Mouse (Mus musculus) heart, postnatal 0 days (tissue): Measurements from ENCODE around the gene Gm10320. TPM values are rescaled to one million over a fixed set of nuclear protein-coding genes. Genes with fewer than 3 reads are reported as not detected.

Source experiments
- ATAC-seq: fragments of 200-750 bp; cut with Nextera tagmentation; 2 replicates; pipeline ENCODE4 v1.8.0; 2017; ENCODE audit warnings: low read depth, moderate number of reproducible peaks, moderate library complexity; ENCODE audit not compliant: insufficient read depth
- DNase-seq: peaks from one replicate; pipeline ENCODE4 v3.0.0-alpha.2; 2016; ENCODE audit warnings: low spot score
- H3K27ac ChIP-seq: fragments of 300-500 bp; sonication (generic); 2 replicates; pipeline ENCODE4 v1.5.1; 2014; ENCODE audit warnings: low read depth, mild to moderate bottlenecking
- H3K27me3 ChIP-seq: fragments of 300-500 bp; sonication (generic); 2 replicates; pipeline ENCODE4 v1.6.1; 2014; ENCODE audit warnings: low read length, mixed read lengths; ENCODE audit not compliant: control insufficient read depth, insufficient read depth
- H3K36me3 ChIP-seq: fragments of 300-500 bp; sonication (generic); replicated peaks from 2 replicates; pipeline ENCODE4 v1.6.1; 2014; ENCODE audit warnings: low read length, mixed read lengths; ENCODE audit not compliant: control insufficient read depth, insufficient read depth
- H3K4me1 ChIP-seq: fragments of 300-500 bp; sonication (generic); 2 replicates; pipeline ENCODE4 v1.6.1; 2014; ENCODE audit warnings: antibody characterized with exemption; ENCODE audit not compliant: control insufficient read depth, insufficient read depth
- H3K4me2 ChIP-seq: fragments of 300-500 bp; sonication (generic); 2 replicates; pipeline ENCODE4 v1.6.1; 2014; ENCODE audit warnings: low read depth, mild to moderate bottlenecking, low read length, moderate library complexity
- H3K4me3 ChIP-seq: fragments of 300-500 bp; sonication (generic); 2 replicates; pipeline ENCODE4 v1.5.1; 2014; ENCODE audit warnings: low read depth, low read length
- H3K9ac ChIP-seq: fragments of 300-500 bp; sonication (generic); replicated peaks from 2 replicates; pipeline ENCODE4 v1.6.1; 2014; ENCODE audit warnings: low read depth, low read length, mixed read lengths
- H3K9me3 ChIP-seq: fragments of 300-500 bp; sonication (generic); replicated peaks from 2 replicates; pipeline ENCODE4 v1.6.1; 2016; ENCODE audit warnings: low read length; ENCODE audit not compliant: control insufficient read depth
- CTCF ChIP-seq: IDR thresholded peaks from 2 replicates; pipeline ENCODE4 v1.5.1; 2016; ENCODE audit warnings: antibody characterized with exemption, control low read depth, low read depth
- EP300 ChIP-seq: IDR thresholded peaks from 2 replicates; pipeline ENCODE4 v1.6.1; 2016; ENCODE audit warnings: antibody characterized with exemption, low read depth
- WGBS: fragments of 180-500 bp; shearing (Covaris S2); extraction: QIAGEN DNeasy Blood & Tissue Kit; methylation state at CpG from one replicate; pipeline ENCODE4 v1.1.7; 2014; 5-methylcytosine and 5-hydroxymethylcytosine counted together
- polyA plus RNA-seq: library from polyadenylated mRNA; unstranded; fragments of >200 nt; fragmentation: Nextera tagmentation; extraction: Ambion mirVana; gene quantifications from 2 replicates; pipeline ENCODE4 v1.2.1, GENCODE M21; 2015
- total RNA-seq: library from RNA; depleted of rRNA; stranded (reverse); fragments of >200 nt; gene quantifications from 2 replicates; pipeline ENCODE4 v1.2.3, GENCODE M21; 2014; ENCODE audit warnings: low replicate concordance

The Gm10320 gene
- total and polyA plus RNA-seq, 2 experiments from 2014 or later: 0.66 TPM; not detected in 1

GRCm38 (mm10) chr13:98486726-98487125 is 5.1 kb downstream of the Gm10320 start:
- H3K27me3 ChIP-seq: no peaks in the 10 kb centered on the region
- no peak overlapping the region for H3K9ac ChIP-seq
- H3K36me3 ChIP-seq: no peaks in the 10 kb centered on the region
- no peak for TF ChIP-seq CTCF
- no peak for TF ChIP-seq EP300
- no peaks in the 10 kb centered on the region for H3K9me3 ChIP-seq
- WGBS: 73% methylated on average over 6 of the region's 6 CpGs
- H3K4me1 ChIP-seq: no peaks in the 10 kb centered on the region
- no peak overlapping the region for H3K4me3 ChIP-seq
- no peak for DNase-seq
- no peak overlapping the region for H3K4me2 ChIP-seq
- no peak overlapping the region for H3K27ac ChIP-seq
- ATAC-seq: no peak

- TF ChIP-seq EP300 (no peak), CTCF (no peak)
- WGBS: 55% methylated on average over 3 of the region's 3 CpGs
- Histone ChIP-seq H3K4me2 (no peak overlapping the region), H3K27ac (no peak overlapping the region), H3K36me3 (no peaks in the 10 kb centered on the region), H3K9ac (no peak overlapping the region), H3K4me1 (no peaks in the 10 kb centered on the region), H3K4me3 (no peak overlapping the region), H3K9me3 (no peaks in the 10 kb centered on the region), H3K27me3 (no peaks in the 10 kb centered on the region)
- no peak for ATAC-seq
- no peak for DNase-seq
Measured at GRCm38 (mm10) chr13:98486161-98486560, 5.6 kb downstream of the Gm10320 start.

GRCm38 (mm10) chr13:98485440-98485839 is 6.4 kb downstream of the Gm10320 start:
- no peak for ATAC-seq
- H3K36me3 ChIP-seq: no peaks in the 10 kb centered on the region
- DNase-seq: no peak
- H3K4me2 ChIP-seq: no peak overlapping the region
- TF ChIP-seq EP300 (no peak), CTCF (no peak)
- no peak overlapping the region for H3K27ac ChIP-seq
- H3K9me3 ChIP-seq: no peaks in the 10 kb centered on the region
- 80% methylated on average over 5 of the region's 5 CpGs for WGBS
- no peak overlapping the region for H3K9ac ChIP-seq
- no peaks in the 10 kb centered on the region for H3K27me3 ChIP-seq
- no peak overlapping the region for H3K4me3 ChIP-seq
- no peaks in the 10 kb centered on the region for H3K4me1 ChIP-seq

- Histone ChIP-seq H3K4me1 (no peaks in the 10 kb centered on the region), H3K4me3 (no peak overlapping the region), H3K9ac (no peak overlapping the region), H3K36me3 (no peaks in the 10 kb centered on the region), H3K4me2 (no peak overlapping the region), H3K27ac (no peak overlapping the region), H3K9me3 (no peaks in the 10 kb centered on the region), H3K27me3 (no peaks in the 10 kb centered on the region)
- no peak for DNase-seq
- no peak for ATAC-seq
- TF ChIP-seq EP300 (no peak), CTCF (no peak)
- WGBS: 26% methylated on average over 3 of the region's 3 CpGs
Measured at GRCm38 (mm10) chr13:98477991-98478390, 13.8 kb downstream of the Gm10320 start.

GRCm38 (mm10) chr13:98476839-98477495 is 14.8 kb downstream of the Gm10320 start:
- no peak overlapping the region for H3K27ac ChIP-seq
- no peak overlapping the region for H3K4me2 ChIP-seq
- TF ChIP-seq EP300 (no peak), CTCF (no peak)
- no peaks in the 10 kb centered on the region for H3K9me3 ChIP-seq
- 0 out of 2 replicates have a peak, but pooled peaks cover under 1% of the 10 kb centered on the region for H3K27me3 ChIP-seq
- WGBS: 52% methylated on average over 4 of the region's 4 CpGs
- no peaks in the 10 kb centered on the region for H3K4me1 ChIP-seq
- no peak overlapping the region for H3K9ac ChIP-seq
- ATAC-seq (no peak), DNase-seq (no peak)
- no peak overlapping the region for H3K4me3 ChIP-seq
- no peaks in the 10 kb centered on the region for H3K36me3 ChIP-seq
